Mouse (Mus musculus): ENCODE measurements around the gene Cyp2e1. TPM values are rescaled to one million over a fixed set of nuclear protein-coding genes. Genes with fewer than 3 reads are reported as not detected.
"Not testable (repeated sequence)": the region's sequence is repeated elsewhere in the genome, so short reads cannot be mapped to it uniquely, and the experiment has no call there.

The Cyp2e1 gene
- polyA plus RNA-seq, 1 experiment from 2014 or later: not detected

GRCm38 (mm10) chr7:140756151-140756854 lies 7.2 kb upstream of the Cyp2e1 start:
- Histone ChIP-seq H3K9me3 (ENCODE audit: control insufficient read depth, low read length) (peaks cover 2% of the 10 kb centered on the region; the same call in 1 of the 2 replicates), H3K4me1 (ENCODE audit: control insufficient read depth, insufficient read depth, low read length) (no peaks in the 10 kb centered on the region), H3K27ac (ENCODE audit: low read depth, low read length) (no peak overlapping the region), H3K36me3 (ENCODE audit: control insufficient read depth, insufficient read depth, low read length) (no peaks in the 10 kb centered on the region), H3K4me2 (no peak overlapping the region), H3K4me3 (ENCODE audit: low read depth, low read length) (no peak overlapping the region), H3K27me3 (ENCODE audit: control insufficient read depth, insufficient read depth, low read length) (no peaks in the 10 kb centered on the region), H3K9ac (ENCODE audit: low read length) (no peak overlapping the region)
- ATAC-seq (ENCODE audit: low FRiP score) (no peak), DNase-seq (ENCODE audit: low spot score, missing footprints) (no peak)
- WGBS: 84% methylated on average over 4 of the region's 4 CpGs

GRCm38 (mm10) chr7:140760647-140761046 lies 2.9 kb upstream of the Cyp2e1 start:
- no peaks in the 10 kb centered on the region for H3K36me3 ChIP-seq (ENCODE audit: control insufficient read depth, insufficient read depth, low read length)
- H3K4me1 ChIP-seq (ENCODE audit: control insufficient read depth, insufficient read depth, low read length): no peaks in the 10 kb centered on the region
- no peak overlapping the region for H3K9ac ChIP-seq (ENCODE audit: low read length)
- no peak for DNase-seq (ENCODE audit: low spot score, missing footprints)
- no peak for ATAC-seq (ENCODE audit: low FRiP score)
- no peak overlapping the region for H3K4me2 ChIP-seq
- H3K27ac ChIP-seq (ENCODE audit: low read depth, low read length): no peak overlapping the region
- H3K9me3 ChIP-seq (ENCODE audit: control insufficient read depth, low read length): no peaks in the 10 kb centered on the region
- no peaks in the 10 kb centered on the region for H3K27me3 ChIP-seq (ENCODE audit: control insufficient read depth, insufficient read depth, low read length)
- H3K4me3 ChIP-seq (ENCODE audit: low read depth, low read length): no peak overlapping the region

GRCm38 (mm10) chr7:140765391-140765790 lies 1.9 kb downstream of the Cyp2e1 start:
- not testable (repeated sequence) for H3K27me3 ChIP-seq (ENCODE audit: control insufficient read depth, insufficient read depth, low read length); H3K27ac ChIP-seq (ENCODE audit: low read depth, low read length); ATAC-seq (ENCODE audit: low FRiP score); DNase-seq (ENCODE audit: low spot score, missing footprints); H3K4me3 ChIP-seq (ENCODE audit: low read depth, low read length); H3K4me1 ChIP-seq (ENCODE audit: control insufficient read depth, insufficient read depth, low read length); H3K9ac ChIP-seq (ENCODE audit: low read length); H3K4me2 ChIP-seq; H3K9me3 ChIP-seq (ENCODE audit: control insufficient read depth, low read length); H3K36me3 ChIP-seq (ENCODE audit: control insufficient read depth, insufficient read depth, low read length)
- 65% methylated on average over 1 of the region's 1 CpGs for WGBS

- Histone ChIP-seq H3K27ac (ENCODE audit: low read depth, low read length) (no peak overlapping the region), H3K4me1 (ENCODE audit: control insufficient read depth, insufficient read depth, low read length) (no peaks in the 10 kb centered on the region), H3K4me3 (ENCODE audit: low read depth, low read length) (no peak overlapping the region), H3K4me2 (no peak overlapping the region), H3K36me3 (ENCODE audit: control insufficient read depth, insufficient read depth, low read length) (no peaks in the 10 kb centered on the region), H3K9me3 (ENCODE audit: control insufficient read depth, low read length) (no peaks in the 10 kb centered on the region), H3K27me3 (ENCODE audit: control insufficient read depth, insufficient read depth, low read length) (no peaks in the 10 kb centered on the region), H3K9ac (ENCODE audit: low read length) (no peak overlapping the region)
- 81% methylated on average over 12 of the region's 12 CpGs for WGBS
- no peak for DNase-seq (ENCODE audit: low spot score, missing footprints)
- ATAC-seq (ENCODE audit: low FRiP score): no peak
Observed at GRCm38 (mm10) chr7:140765888-140766739, 2.6 kb downstream of the Cyp2e1 start.

- ATAC-seq (ENCODE audit: low FRiP score): no peak
- peak; percentile 44 for DNase-seq (ENCODE audit: low spot score, missing footprints)
Observed at GRCm38 (mm10) chr7:140780548-140780947, 17.0 kb downstream of the Cyp2e1 start.

GRCm38 (mm10) chr7:140787406-140788052 lies 24.0 kb downstream of the Cyp2e1 start, which contains the start of gene Syce1:
TSS of gene Syce1 (minus strand) at chr7:140787852.
- no peak within 1 kb of the TSS for H3K4me3 ChIP-seq (ENCODE audit: low read depth, low read length)
- H3K9ac ChIP-seq (ENCODE audit: low read length): no peak within 1 kb of the TSS
- H3K9me3 ChIP-seq (ENCODE audit: control insufficient read depth, low read length): no peaks in the 10 kb centered on the region
- no peaks in the 10 kb centered on the region for H3K4me1 ChIP-seq (ENCODE audit: control insufficient read depth, insufficient read depth, low read length)
- ATAC-seq (ENCODE audit: low FRiP score): 0 out of 2 replicates have a peak, but pooled peaks have one; percentile 33
- peak; percentile 53 for DNase-seq (ENCODE audit: low spot score, missing footprints)
- H3K36me3 ChIP-seq (ENCODE audit: control insufficient read depth, insufficient read depth, low read length): no peaks in the 10 kb centered on the region
- WGBS: 87% methylated on average over 33 of the region's 33 CpGs
- H3K27me3 ChIP-seq (ENCODE audit: control insufficient read depth, insufficient read depth, low read length): no peaks in the 10 kb centered on the region
- no peak within 1 kb of the TSS for H3K4me2 ChIP-seq
- H3K27ac ChIP-seq (ENCODE audit: low read depth, low read length): no peak within 1 kb of the TSS

More at GRCm38 (mm10) chr7:140780548-140780947, 17.0 kb downstream of the Cyp2e1 start:
- no peaks in the 10 kb centered on the region for H3K4me1 ChIP-seq (ENCODE audit: control insufficient read depth, insufficient read depth, low read length)
- H3K27ac ChIP-seq (ENCODE audit: low read depth, low read length): no peak overlapping the region
- no peaks in the 10 kb centered on the region for H3K36me3 ChIP-seq (ENCODE audit: control insufficient read depth, insufficient read depth, low read length)
- no peak overlapping the region for H3K4me2 ChIP-seq
- no peaks in the 10 kb centered on the region for H3K27me3 ChIP-seq (ENCODE audit: control insufficient read depth, insufficient read depth, low read length)
- H3K9me3 ChIP-seq (ENCODE audit: control insufficient read depth, low read length): no peaks in the 10 kb centered on the region
- WGBS: 86% methylated on average over 4 of the region's 4 CpGs
- no peak overlapping the region for H3K9ac ChIP-seq (ENCODE audit: low read length)
- no peak overlapping the region for H3K4me3 ChIP-seq (ENCODE audit: low read depth, low read length)

- H3K4me2 ChIP-seq: no peak overlapping the region
- ATAC-seq (ENCODE audit: low FRiP score) (no peak), DNase-seq (ENCODE audit: low spot score, missing footprints) (peak; percentile 17)
- no peaks in the 10 kb centered on the region for H3K27me3 ChIP-seq (ENCODE audit: control insufficient read depth, insufficient read depth, low read length)
- H3K4me1 ChIP-seq (ENCODE audit: control insufficient read depth, insufficient read depth, low read length): no peaks in the 10 kb centered on the region
- WGBS: 86% methylated on average over 7 of the region's 7 CpGs
- H3K9me3 ChIP-seq (ENCODE audit: control insufficient read depth, low read length): no peaks in the 10 kb centered on the region
- no peak overlapping the region for H3K4me3 ChIP-seq (ENCODE audit: low read depth, low read length)
- no peak overlapping the region for H3K27ac ChIP-seq (ENCODE audit: low read depth, low read length)
- no peaks in the 10 kb centered on the region for H3K36me3 ChIP-seq (ENCODE audit: control insufficient read depth, insufficient read depth, low read length)
- H3K9ac ChIP-seq (ENCODE audit: low read length): no peak overlapping the region
Observed at GRCm38 (mm10) chr7:140788053-140788435, 24.5 kb downstream of the Cyp2e1 start.

GRCm38 (mm10) chr7:140793541-140793940 lies 30.0 kb downstream of the Cyp2e1 start:
- Histone ChIP-seq H3K4me2 (no peak overlapping the region), H3K9ac (ENCODE audit: low read length) (no peak overlapping the region), H3K27me3 (ENCODE audit: control insufficient read depth, insufficient read depth, low read length) (no peaks in the 10 kb centered on the region), H3K4me1 (ENCODE audit: control insufficient read depth, insufficient read depth, low read length) (no peaks in the 10 kb centered on the region), H3K9me3 (ENCODE audit: control insufficient read depth, low read length) (no peaks in the 10 kb centered on the region), H3K27ac (ENCODE audit: low read depth, low read length) (no peak overlapping the region), H3K4me3 (ENCODE audit: low read depth, low read length) (no peak overlapping the region), H3K36me3 (ENCODE audit: control insufficient read depth, insufficient read depth, low read length) (no peaks in the 10 kb centered on the region)
- ATAC-seq (ENCODE audit: low FRiP score): no peak
- 78% methylated on average over 4 of the region's 4 CpGs for WGBS
- DNase-seq (ENCODE audit: low spot score, missing footprints): no peak

GRCm38 (mm10) chr7:140797619-140798018 lies 34.1 kb downstream of the Cyp2e1 start:
- 0 out of 2 replicates have a peak, but pooled peaks have one; percentile 11 for ATAC-seq (ENCODE audit: low FRiP score)
- H3K4me2 ChIP-seq: no peak overlapping the region
- H3K27me3 ChIP-seq (ENCODE audit: control insufficient read depth, insufficient read depth, low read length): no peaks in the 10 kb centered on the region
- WGBS: 92% methylated on average over 3 of the region's 3 CpGs
- no peak overlapping the region for H3K4me3 ChIP-seq (ENCODE audit: low read depth, low read length)
- H3K27ac ChIP-seq (ENCODE audit: low read depth, low read length): no peak overlapping the region
- H3K4me1 ChIP-seq (ENCODE audit: control insufficient read depth, insufficient read depth, low read length): no peaks in the 10 kb centered on the region
- no peak overlapping the region for H3K9ac ChIP-seq (ENCODE audit: low read length)
- H3K9me3 ChIP-seq (ENCODE audit: control insufficient read depth, low read length): no peaks in the 10 kb centered on the region
- peak; percentile 8 for DNase-seq (ENCODE audit: low spot score, missing footprints)
- no peaks in the 10 kb centered on the region for H3K36me3 ChIP-seq (ENCODE audit: control insufficient read depth, insufficient read depth, low read length)
